Mouse (Mus musculus) heart, embryonic 15.5 days (tissue): Measurements from ENCODE around the gene Adgb. TPM values are rescaled to one million over a fixed set of nuclear protein-coding genes. Genes with fewer than 3 reads are reported as not detected.

Experiments
- ATAC-seq: fragments of 200-750 bp; cut with Nextera tagmentation; replicated peaks from 2 replicates; pipeline ENCODE4 v1.8.0; 2017; ENCODE audit warnings: low read depth, moderate TSS enrichment; ENCODE audit not compliant: insufficient number of reproducible peaks, insufficient read depth, low FRiP score
- H3K27ac ChIP-seq: fragments of 300-500 bp; sonication (generic); 2 replicates; pipeline ENCODE4 v1.5.1; 2015; ENCODE audit warnings: mild to moderate bottlenecking, inconsistent platforms
- H3K27me3 ChIP-seq: fragments of 300-500 bp; sonication (generic); 2 replicates; pipeline ENCODE4 v1.6.1; 2015; ENCODE audit warnings: inconsistent platforms
- H3K36me3 ChIP-seq: fragments of 300-500 bp; sonication (generic); 2 replicates; pipeline ENCODE4 v1.6.1; 2015; ENCODE audit warnings: mild to moderate bottlenecking, inconsistent platforms
- H3K4me1 ChIP-seq: fragments of 300-500 bp; sonication (generic); replicated peaks from 2 replicates; pipeline ENCODE4 v1.6.1; 2015; ENCODE audit warnings: inconsistent platforms
- H3K4me2 ChIP-seq: fragments of 300-500 bp; sonication (generic); 2 replicates; pipeline ENCODE4 v1.6.1; 2015; ENCODE audit warnings: inconsistent platforms, mild to moderate bottlenecking, moderate library complexity
- H3K4me3 ChIP-seq: fragments of 300-500 bp; sonication (generic); 2 replicates; pipeline ENCODE4 v1.5.1; 2015; ENCODE audit warnings: mild to moderate bottlenecking, inconsistent platforms
- H3K9ac ChIP-seq: fragments of 300-500 bp; sonication (generic); 2 replicates; pipeline ENCODE4 v1.6.1; 2015; ENCODE audit warnings: mild to moderate bottlenecking, inconsistent platforms
- H3K9me3 ChIP-seq: fragments of 300-500 bp; sonication (generic); replicated peaks from 2 replicates; pipeline ENCODE4 v1.6.1; 2016; ENCODE audit warnings: inconsistent platforms
- WGBS: fragments of 180-500 bp; shearing (Covaris S2); methylation state at CpG from one replicate; pipeline ENCODE4 v1.1.7; 2015; ENCODE audit warnings: mixed read lengths; 5-methylcytosine and 5-hydroxymethylcytosine counted together
- polyA plus RNA-seq: library from polyadenylated mRNA; unstranded; fragments of >200 nt; fragmentation: Nextera tagmentation; extraction: Ambion mirVana; gene quantifications from 2 replicates; pipeline ENCODE4 v1.2.1, GENCODE M21; 2015

Gene Adgb
- polyA plus RNA-seq, 1 experiment from 2014 or later, result 0.08 TPM

GRCm38 (mm10) chr10:10304370-10304769 is 167.8 kb downstream of the Adgb start:
- WGBS, result 68% methylated on average over 4 of the region's 4 CpGs
- ATAC-seq, result no peak
- no peaks in the 10 kb centered on the region for H3K27me3 ChIP-seq
- no peak overlapping the region for H3K4me2 ChIP-seq
- no peak overlapping the region for H3K4me3 ChIP-seq
- no peak overlapping the region for H3K9ac ChIP-seq
- no peaks in the 10 kb centered on the region for H3K9me3 ChIP-seq
- no peak overlapping the region for H3K27ac ChIP-seq
- no peaks in the 10 kb centered on the region for H3K36me3 ChIP-seq
- H3K4me1 ChIP-seq, result peaks cover 5% of the 10 kb centered on the region

- Histone ChIP-seq H3K4me3 (no peak overlapping the region), H3K9ac (no peak overlapping the region), H3K27me3 (no peaks in the 10 kb centered on the region), H3K36me3 (no peaks in the 10 kb centered on the region), H3K27ac (no peak overlapping the region), H3K9me3 (no peaks in the 10 kb centered on the region), H3K4me2 (no peak overlapping the region), H3K4me1 (peaks cover 5% of the 10 kb centered on the region)
- WGBS, result 43% methylated on average over 4 of the region's 4 CpGs
- ATAC-seq, result no peak
Observed at GRCm38 (mm10) chr10:10301692-10302091, 170.4 kb downstream of the Adgb start.

- H3K27ac ChIP-seq, result no peak overlapping the region
- WGBS, result 36% methylated on average over 8 of the region's 8 CpGs
Observed at GRCm38 (mm10) chr10:10300915-10301439, 171.1 kb downstream of the Adgb start.

GRCm38 (mm10) chr10:10299987-10300386 is 172.1 kb downstream of the Adgb start:
- H3K27ac ChIP-seq, result no peak overlapping the region
- WGBS, result 87% methylated on average over 4 of the region's 4 CpGs
- no peak overlapping the region for H3K4me2 ChIP-seq
- H3K9ac ChIP-seq, result no peak overlapping the region
- no peaks in the 10 kb centered on the region for H3K9me3 ChIP-seq
- peaks cover 5% of the 10 kb centered on the region for H3K4me1 ChIP-seq
- ATAC-seq, result no peak
- H3K4me3 ChIP-seq, result no peak overlapping the region
- no peaks in the 10 kb centered on the region for H3K27me3 ChIP-seq
- H3K36me3 ChIP-seq, result no peaks in the 10 kb centered on the region

More at GRCm38 (mm10) chr10:10300915-10301439, 171.1 kb downstream of the Adgb start:
- Histone ChIP-seq H3K9ac (no peak overlapping the region), H3K27me3 (no peaks in the 10 kb centered on the region), H3K36me3 (no peaks in the 10 kb centered on the region), H3K4me3 (no peak overlapping the region), H3K4me1 (peaks cover 5% of the 10 kb centered on the region), H3K9me3 (no peaks in the 10 kb centered on the region), H3K4me2 (no peak overlapping the region)
- no peak for ATAC-seq

- H3K36me3 ChIP-seq, result no peaks in the 10 kb centered on the region
- H3K4me1 ChIP-seq, result no peaks in the 10 kb centered on the region
- H3K9me3 ChIP-seq, result no peaks in the 10 kb centered on the region
- H3K4me2 ChIP-seq, result no peak overlapping the region
- H3K27ac ChIP-seq, result no peak overlapping the region
- H3K9ac ChIP-seq, result no peak overlapping the region
- 50% methylated on average over 2 of the region's 2 CpGs for WGBS
- ATAC-seq, result no peak
- no peak overlapping the region for H3K4me3 ChIP-seq
- no peaks in the 10 kb centered on the region for H3K27me3 ChIP-seq
Observed at GRCm38 (mm10) chr10:10287221-10287867, 184.8 kb downstream of the Adgb start.

Other genes starting within 250 kb of the Adgb start
- gene Rab32, start 85.9 kb upstream of the Adgb start, polyA plus RNA-seq, result 7.0 and 12.7 TPM in 2 replicates
- gene Gm10944, start 209.0 kb upstream of the Adgb start, polyA plus RNA-seq, result not detected in 2 replicates